Mouse (Mus musculus) frontal cortex, postnatal 10 days (tissue): ENCODE results near the gene Tbc1d22a.

Source experiments
- DNase-seq, 2 experiments: peaks; one replicate each; pipeline ENCODE4 v3.0.0; 2022; ENCODE audit warnings: low spot score in 2 of 2, mixed read lengths in 1 of 2

Gene Tbc1d22a

DNA sequence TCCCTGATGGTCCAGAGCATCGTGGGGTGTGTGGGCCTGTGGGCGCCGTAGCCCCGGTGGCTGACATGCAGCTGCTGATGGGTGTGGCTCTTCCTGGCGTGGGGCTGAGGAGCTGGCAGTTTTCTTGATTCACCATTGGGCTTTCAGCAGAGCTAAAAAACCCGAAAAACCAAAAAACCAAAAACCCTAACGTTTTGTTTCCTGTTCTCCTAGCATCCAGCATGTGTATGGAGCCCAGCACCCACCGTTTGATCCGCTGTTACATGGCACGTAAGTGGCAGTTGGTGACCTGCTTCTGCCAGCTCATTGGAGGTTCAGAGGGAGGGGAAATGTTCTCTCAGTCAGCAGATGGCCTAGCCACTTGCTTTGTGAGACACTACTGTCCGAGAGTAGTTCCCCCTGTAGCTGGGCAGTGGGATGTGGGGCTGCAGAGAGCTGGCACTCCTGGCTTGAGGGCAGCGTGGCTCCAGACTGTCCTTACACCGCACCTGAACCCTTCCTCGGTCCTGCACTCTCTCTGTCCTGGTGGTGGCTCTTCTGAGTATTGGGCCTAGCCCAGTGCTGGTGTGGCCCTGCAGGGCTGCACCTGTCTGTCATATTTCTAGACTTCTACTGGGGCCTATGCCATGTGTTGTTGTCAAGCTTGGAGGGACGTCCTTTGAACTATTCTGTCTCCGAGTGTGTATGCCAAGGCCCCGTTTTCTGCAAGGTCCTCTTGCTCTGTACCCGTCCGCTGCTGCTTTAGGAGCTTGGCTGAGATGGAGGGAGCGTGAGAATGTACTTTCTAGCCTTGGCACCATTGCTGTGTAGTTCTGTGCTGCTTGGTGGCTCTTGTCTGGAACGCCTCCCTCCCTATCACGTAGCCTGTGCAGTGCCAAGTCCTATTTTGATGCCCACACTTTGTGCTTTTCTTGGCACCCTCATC lies 20.5 kb downstream of the Tbc1d22a start:
- no peak for DNase-seq

GRCm38 (mm10) chr15:86236252-86236651 lies 22.0 kb downstream of the Tbc1d22a start:
- DNase-seq: no peak

DNA sequence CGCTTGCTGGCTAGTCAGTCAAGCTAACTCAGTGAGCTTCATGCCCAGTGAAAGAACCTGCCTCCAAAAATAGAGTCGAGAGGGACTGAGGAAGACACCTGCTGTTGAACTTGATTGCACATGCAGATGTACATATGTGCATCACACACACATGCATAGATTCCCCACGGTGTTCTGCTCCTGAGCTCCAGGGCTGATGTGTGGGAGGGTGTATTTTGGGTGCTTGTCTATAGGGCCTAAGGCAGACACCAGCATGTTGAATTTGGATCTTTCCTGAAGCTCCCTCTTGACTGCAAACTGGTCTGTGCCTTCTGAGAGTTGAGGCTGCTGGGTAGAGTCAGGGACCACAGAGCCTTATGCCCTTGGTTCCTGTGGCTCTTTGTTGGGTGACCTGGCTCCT lies 23.8 kb downstream of the Tbc1d22a start:
- no peak for DNase-seq

GRCm38 (mm10) chr15:86239068-86239467 lies 24.8 kb downstream of the Tbc1d22a start:
- no peak for DNase-seq

GRCm38 (mm10) chr15:86239801-86240200 lies 25.5 kb downstream of the Tbc1d22a start:
- peak in 1 of 2 experiments; percentile 56 for DNase-seq

GRCm38 (mm10) chr15:86243708-86244107 lies 29.4 kb downstream of the Tbc1d22a start:
- DNase-seq: peak in 1 of 2 experiments; percentile 65

DNA sequence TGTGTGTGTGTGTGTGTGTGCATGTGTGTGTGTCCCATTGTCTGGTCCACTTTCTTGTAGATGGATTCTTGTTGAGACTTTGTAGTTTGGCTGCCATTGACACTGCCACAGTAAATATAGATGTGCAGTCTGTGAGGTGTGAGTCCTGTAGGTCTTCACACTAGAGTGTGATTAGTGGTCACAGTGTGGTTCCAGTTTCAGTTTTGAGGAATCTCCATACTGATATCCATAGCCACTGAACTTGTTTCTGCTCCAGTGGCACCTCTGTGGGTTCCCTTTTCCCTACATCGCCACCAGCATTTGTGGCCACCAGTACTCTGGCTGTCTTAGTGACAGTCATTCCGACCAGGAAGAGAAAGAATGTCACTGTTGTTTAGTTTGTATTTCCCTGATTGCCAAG lies 30.1 kb downstream of the Tbc1d22a start:
- DNase-seq: no peak

DNA sequence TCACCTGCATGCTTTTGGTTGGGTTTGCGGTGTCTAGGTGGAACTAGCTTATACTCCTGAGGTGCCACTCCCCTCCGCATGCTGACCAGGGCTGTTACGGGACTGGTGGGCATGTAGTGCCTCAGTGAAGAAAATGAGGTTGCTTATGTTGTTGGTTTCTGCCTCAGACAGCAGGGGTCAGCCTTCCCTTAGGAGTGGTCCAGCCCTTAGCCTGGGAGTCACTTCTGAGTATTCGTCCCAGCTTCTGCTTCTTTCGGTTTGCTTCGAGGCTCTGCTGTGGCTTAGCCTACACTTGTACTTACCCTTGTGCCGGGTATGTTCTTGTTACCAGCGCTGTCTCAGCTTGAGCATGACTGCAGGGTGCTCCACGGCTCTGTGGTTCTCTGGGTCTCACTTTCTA lies 36.0 kb downstream of the Tbc1d22a start:
- DNase-seq: peak; percentile 50 to 55

DNA sequence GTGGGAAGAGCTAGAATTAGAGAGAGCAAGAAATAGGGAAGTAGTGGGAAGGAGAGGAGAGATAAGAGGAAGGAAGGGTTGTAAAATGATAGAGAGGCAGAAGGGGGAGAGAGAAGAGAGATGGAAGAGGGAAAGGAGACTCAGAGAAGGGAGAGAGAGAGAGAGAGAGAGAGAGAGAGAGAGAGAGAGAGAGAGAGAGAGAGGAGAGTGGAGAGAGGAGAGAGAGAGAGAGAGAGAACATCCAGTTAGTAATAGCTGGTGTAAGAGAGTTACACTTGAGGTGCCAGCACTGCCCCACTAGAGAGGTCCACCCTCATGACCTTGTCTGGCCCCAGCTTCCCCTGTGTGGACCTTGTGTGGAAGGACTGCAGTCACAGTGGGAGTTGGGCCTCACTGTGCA lies 37.9 kb downstream of the Tbc1d22a start:
- no peak for DNase-seq

- DNase-seq: no peak
Observed at GRCm38 (mm10) chr15:86252684-86253083, 38.4 kb downstream of the Tbc1d22a start.

DNA sequence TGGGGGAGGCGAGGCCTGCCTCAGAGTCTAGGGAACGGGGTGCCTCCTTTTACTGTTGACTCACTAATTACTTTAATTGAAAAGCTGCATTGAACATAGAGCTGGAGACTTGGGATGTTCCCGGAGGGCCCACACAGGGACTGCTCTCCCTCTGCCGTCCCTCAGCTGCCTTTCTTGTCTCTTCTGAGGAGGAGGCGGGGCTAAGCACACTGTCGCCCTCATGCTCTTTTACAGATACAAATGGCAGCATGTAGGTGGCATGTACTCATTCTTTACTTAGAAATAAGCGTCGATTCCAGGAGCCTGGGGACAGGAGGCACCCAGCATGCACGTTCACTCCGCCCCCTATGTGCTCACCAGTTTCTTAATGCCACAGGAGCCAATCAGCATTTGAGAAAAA lies 39.2 kb downstream of the Tbc1d22a start:
- DNase-seq: no peak

DNA sequence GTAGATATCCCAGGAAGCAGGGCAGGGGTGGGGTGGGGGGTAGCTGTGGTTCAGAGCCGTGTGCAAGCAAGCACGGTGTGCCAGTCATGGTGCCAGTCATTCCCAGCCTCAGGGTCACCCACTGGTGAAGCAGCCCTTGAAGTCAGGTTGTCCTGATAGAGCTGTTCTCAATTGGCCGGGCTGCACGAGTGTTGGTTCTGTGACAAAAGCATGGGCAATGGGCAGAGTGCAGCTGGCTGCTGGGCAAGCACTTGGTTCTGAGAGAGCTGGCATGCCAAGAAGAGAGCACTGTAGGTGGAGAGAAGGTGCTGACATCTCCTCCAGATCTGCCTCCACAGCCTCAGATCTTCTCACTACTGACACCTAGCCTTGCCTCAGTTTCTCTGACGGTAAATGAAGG lies 41.9 kb downstream of the Tbc1d22a start:
- DNase-seq: no peak

- peak in 1 of 2 experiments; percentile 32 for DNase-seq
Observed at GRCm38 (mm10) chr15:86256728-86257179, 42.5 kb downstream of the Tbc1d22a start.

GRCm38 (mm10) chr15:86257916-86258685 lies 43.8 kb downstream of the Tbc1d22a start:
- no peak for DNase-seq

- no peak for DNase-seq
Observed at GRCm38 (mm10) chr15:86259233-86259632, 45.0 kb downstream of the Tbc1d22a start.

GRCm38 (mm10) chr15:86260111-86260510 lies 45.9 kb downstream of the Tbc1d22a start:
- DNase-seq: no peak

- no peak for DNase-seq
Observed at GRCm38 (mm10) chr15:86264389-86264788, 50.1 kb downstream of the Tbc1d22a start.

DNA sequence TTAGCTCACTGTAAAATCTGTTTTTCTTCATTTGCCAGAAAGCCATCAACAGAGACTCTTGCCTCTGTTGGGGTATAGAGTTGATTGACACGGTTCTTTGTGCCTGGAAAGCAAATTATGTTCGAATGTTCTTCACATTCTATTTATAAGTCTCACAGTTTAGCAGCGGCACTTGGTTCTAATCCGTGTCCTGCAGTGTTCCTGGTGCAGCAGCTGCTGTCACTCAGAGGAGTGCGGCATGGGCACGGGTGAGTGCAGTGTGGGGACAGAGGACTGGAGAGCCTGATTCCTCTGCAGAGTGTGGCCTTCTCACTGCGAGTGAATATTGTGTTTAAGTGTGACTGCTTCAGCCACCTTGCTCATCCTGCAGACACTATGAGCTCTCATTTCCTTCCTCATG lies 50.5 kb downstream of the Tbc1d22a start:
- DNase-seq: no peak

- DNase-seq: no peak
Observed at GRCm38 (mm10) chr15:86266975-86267374, 52.7 kb downstream of the Tbc1d22a start.

GRCm38 (mm10) chr15:86268526-86268925 lies 54.3 kb downstream of the Tbc1d22a start:
- DNase-seq: no peak

DNA sequence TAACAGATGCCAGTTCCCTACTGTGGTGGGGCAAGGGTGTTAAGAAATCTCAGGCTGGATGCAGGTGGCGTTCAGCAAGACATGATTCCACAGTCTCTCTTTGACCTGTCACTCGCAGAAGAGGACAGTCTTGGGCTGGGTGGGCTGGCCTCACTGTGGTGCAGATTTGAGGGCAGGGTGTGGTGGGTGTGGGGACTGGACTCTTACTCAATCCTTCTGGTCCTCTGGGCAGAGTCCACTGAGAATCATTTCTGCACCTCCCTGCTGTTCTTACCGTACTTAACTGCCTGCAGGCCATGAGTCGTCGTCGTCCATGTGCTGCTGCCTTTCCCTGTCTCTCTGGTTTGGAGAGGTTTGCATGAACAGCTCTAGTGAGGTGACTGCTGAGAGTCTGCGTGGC lies 61.5 kb downstream of the Tbc1d22a start:
- no peak for DNase-seq

- no peak for DNase-seq
Observed at GRCm38 (mm10) chr15:86276538-86277264, 62.4 kb downstream of the Tbc1d22a start.
